8 mouse cellular contexts compared by ENCODE assay signal in the genomic region with DNA sequence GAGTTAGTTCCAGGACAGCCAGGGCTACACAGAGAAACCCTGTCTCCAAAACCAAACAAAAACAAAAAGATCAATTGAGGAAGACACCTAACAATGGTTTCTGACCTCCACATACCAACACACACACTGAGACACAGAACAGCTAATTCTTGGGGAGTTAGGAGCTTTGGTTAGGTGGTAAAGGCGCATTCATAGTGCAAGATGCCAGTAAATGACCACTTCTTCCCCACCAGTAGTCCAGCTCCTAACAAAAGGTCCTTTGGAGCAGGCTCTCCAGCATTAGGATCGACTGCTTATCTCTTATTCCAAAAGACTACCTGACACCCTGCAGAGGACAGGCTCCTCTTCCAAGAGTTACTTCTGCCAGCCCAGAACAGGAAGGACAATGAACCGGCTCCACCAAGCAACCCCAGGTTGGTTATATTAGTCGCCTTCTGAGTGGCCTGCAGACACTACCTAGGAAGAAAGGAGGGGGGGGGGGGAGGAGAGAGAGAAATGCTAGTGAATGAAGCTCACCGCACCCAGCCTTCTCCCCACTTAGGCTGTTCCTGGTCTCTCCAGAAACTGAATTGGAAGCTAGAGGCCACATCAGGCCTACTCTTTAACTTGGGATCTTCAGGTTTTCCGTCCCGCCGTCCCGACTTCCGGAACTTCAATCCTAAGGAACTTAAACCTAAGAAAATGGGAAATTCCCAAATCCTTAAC. TPM values are rescaled to one million over a fixed set of nuclear protein-coding genes. Genes with fewer than 3 reads are reported as not detected.
DNase-seq lines count a peak whose midpoint lies in the region; ATAC-seq and TF ChIP-seq lines count a peak whose summit lies in the region.

No protein-coding gene starts in this region.

- H3K4me1 ChIP-seq in bone marrow macrophage, adult 2 months (ENCODE audit: control insufficient read depth, insufficient read depth, low read length), result peaks cover 4% of the 10 kb centered on the region

- no peak for TF ChIP-seq POLR2A in bone marrow macrophage, adult 2 months (IDR thresholded peaks at IDR 0.05; ENCODE audit: borderline replicate concordance, low read depth, low read length)

- peak overlapping the region; percentile 58 for H3K4me3 ChIP-seq in bone marrow macrophage, adult 2 months (ENCODE audit: insufficient read depth, low read length)

- TF ChIP-seq CTCF in bone marrow macrophage, adult 2 months (IDR thresholded peaks at IDR 0.05; ENCODE audit: low read depth, low read length), result no peak

- intact Hi-C loops in gastrocnemius, postnatal 36 days (cut with DNase I), result loop anchor here (5.0 kb wide), 1 partner anchor 123 kb away; the partner anchor contains the start of gene Zfp768

- DNase-seq in frontal cortex, postnatal 25 days (ENCODE audit: low spot score in 2 of 2), result no peak
- peak; percentile 23 for DNase-seq in heart, adult 8-10 months (ENCODE audit: low spot score)
- peak; percentile 46 for DNase-seq in kidney, postnatal 10 days
- DNase-seq in yolk sac, embryonic 10.5 days (ENCODE audit: low spot score), result peak; percentile 58
- no peak for DNase-seq in gastrocnemius, postnatal 36 days

- H3K27ac ChIP-seq in bone marrow macrophage, adult 2 months (ENCODE audit: insufficient read depth, low read depth, low read length), result peak overlapping the region; percentile 80

- ATAC-seq in frontal cortex, adult (ENCODE audit: low TSS enrichment), result peak; percentile 10; the same call in 1 of the 2 replicates
- peak; percentile 20 for ATAC-seq in megakaryocyte, adult 5-6 weeks (ENCODE audit: poor library complexity, severe bottlenecking)

RNA-seq across cellular contexts. Expression of gene Fbrs, which starts 8.8 kb away (rescaled TPM):
- 134 and 147 TPM in 2 replicates for polyA plus RNA-seq in bone marrow macrophage, adult 2 months (2012; ENCODE audit: insufficient read depth, insufficient read length, missing spikeins)
- total RNA-seq in heart, adult 8-10 months (2022), result 10 to 100 TPM; 27.5 to 36.1 (median 30.5) TPM
- 115 and 138 TPM in 2 replicates for total RNA-seq in megakaryocyte, adult 5-6 weeks (2015)
- 28.1 and 38.1 TPM in 2 replicates for total RNA-seq in megakaryocyte, adult 5-6 weeks (2017)
- total RNA-seq in gastrocnemius, postnatal 36 days (2021), result 10 to 100 TPM; 15.0 to 24.6 TPM

RNA-seq across cellular contexts. Expression of gene Prr14, which starts 10.8 kb away (rescaled TPM):
- polyA plus RNA-seq in bone marrow macrophage, adult 2 months (2012; ENCODE audit: insufficient read depth, insufficient read length, missing spikeins), result 67.4 and 69.0 TPM in 2 replicates
- total RNA-seq in heart, adult 8-10 months (2022), result 10 to 100 TPM; 25.6 to 27.9 (median 27.3) TPM
- 113 and 114 TPM in 2 replicates for total RNA-seq in megakaryocyte, adult 5-6 weeks (2015)
- total RNA-seq in megakaryocyte, adult 5-6 weeks (2017), result 37.0 and 46.2 TPM in 2 replicates
- 10 to 100 TPM; 14.7 to 19.3 TPM for total RNA-seq in gastrocnemius, postnatal 36 days (2021)

RNA-seq across cellular contexts. Expression of gene Zfp689, which starts 21.2 kb away (rescaled TPM):
- 1.4 and 1.7 TPM in 2 replicates for polyA plus RNA-seq in bone marrow macrophage, adult 2 months (2012; ENCODE audit: insufficient read depth, insufficient read length, missing spikeins)
- total RNA-seq in heart, adult 8-10 months (2022), result 1 to 10 TPM; 1.2 to 2.1 (median 1.4) TPM
- 1.2 and 1.6 TPM in 2 replicates for total RNA-seq in megakaryocyte, adult 5-6 weeks (2015)
- total RNA-seq in megakaryocyte, adult 5-6 weeks (2017), result 1.4 and 1.8 TPM in 2 replicates
- under 1 TPM; 0.69 to 0.87 TPM for total RNA-seq in gastrocnemius, postnatal 36 days (2021)

RNA-seq across cellular contexts. Expression of gene Srcap, which starts 41.6 kb away (rescaled TPM):
- 56.4 and 58.1 TPM in 2 replicates for polyA plus RNA-seq in bone marrow macrophage, adult 2 months (2012; ENCODE audit: insufficient read depth, insufficient read length, missing spikeins)
- 10 to 100 TPM; 51.8 to 60.5 (median 55.2) TPM for total RNA-seq in heart, adult 8-10 months (2022)
- 53.0 and 57.0 TPM in 2 replicates for total RNA-seq in megakaryocyte, adult 5-6 weeks (2015)
- 15.8 and 21.1 TPM in 2 replicates for total RNA-seq in megakaryocyte, adult 5-6 weeks (2017)
- total RNA-seq in gastrocnemius, postnatal 36 days (2021), result 10 to 100 TPM; 43.7 to 51.0 TPM

RNA-seq across cellular contexts. Expression of gene Zfp688, which starts 48.3 kb away (rescaled TPM):
- polyA plus RNA-seq in bone marrow macrophage, adult 2 months (2012; ENCODE audit: insufficient read depth, insufficient read length, missing spikeins), result 17.7 and 20.0 TPM in 2 replicates
- 1 to 10 TPM; 4.2 to 4.8 (median 4.3) TPM for total RNA-seq in heart, adult 8-10 months (2022)
- 17.1 and 17.3 TPM in 2 replicates for total RNA-seq in megakaryocyte, adult 5-6 weeks (2015)
- total RNA-seq in megakaryocyte, adult 5-6 weeks (2017), result 7.9 and 14.0 TPM in 2 replicates
- 1 to 10 TPM; 1.3 to 1.7 TPM for total RNA-seq in gastrocnemius, postnatal 36 days (2021)

Comparison
In these comparisons a context has a peak if more than half of its experiments do, and no peak if none do; other contexts are left out.
1. DNase-seq: peak in heart, adult 8-10 months (single experiment), kidney, postnatal 10 days (single experiment) and yolk sac, embryonic 10.5 days (single experiment); none in frontal cortex, postnatal 25 days (0 of 2) and gastrocnemius, postnatal 36 days (0 of 2).